Mouse (Mus musculus): ENCODE results near the gene Wdr1. TPM values are rescaled to one million over a fixed set of nuclear protein-coding genes. Genes with fewer than 3 reads are reported as not detected.
A peak's percentile ranks its signal among the peaks of the same experiment; 100 is the strongest.
"Not testable (repeated sequence)": the region's sequence is repeated elsewhere in the genome, so short reads cannot be mapped to it uniquely, and the experiment has no call there.

The Wdr1 gene
- 252 TPM in 2 replicates for polyA plus RNA-seq (2014; fragmentation: Nextera tagmentation; extraction: Ambion mirVana)

DNA sequence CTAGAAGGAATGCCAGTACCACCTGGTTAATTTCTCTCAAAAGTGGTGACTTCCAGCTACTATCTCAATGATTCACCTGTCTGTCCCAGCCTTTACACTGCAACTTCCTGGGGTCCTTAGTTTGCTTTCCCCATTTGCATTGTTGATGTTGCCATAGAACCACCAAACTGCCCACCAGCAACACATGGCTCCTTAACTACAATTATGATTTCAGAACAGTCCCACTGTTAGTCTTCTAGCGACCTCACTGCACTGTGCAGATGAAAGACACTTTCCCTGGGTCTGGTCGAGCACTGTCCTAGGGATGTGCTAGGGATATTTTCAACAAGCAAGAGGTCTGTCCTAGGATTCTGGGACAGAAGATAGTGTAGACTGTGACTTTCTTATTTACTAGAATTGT is at the start of gene Wdr1:
Gene Wdr1 (minus strand): TSS at position 101 of the 400 bp plus-strand sequence.
- WGBS, result 64% methylated on average over 2 of the region's 2 CpGs
- Histone ChIP-seq H3K27ac (replicated peaks in 1 of 2; ENCODE audit: control insufficient read depth in 1 of 2, insufficient read depth in 1 of 2, low read depth in 2 of 2, low read length in 2 of 2) (peak within 1 kb of the TSS; percentile 99), H3K9ac (ENCODE audit: low read length) (peak within 1 kb of the TSS; percentile 96), H3K4me3 (ENCODE audit: control insufficient read depth in 1 of 2, insufficient read depth in 1 of 2, low read depth in 1 of 2, low read length in 2 of 2) (peak within 1 kb of the TSS; percentile 88 to 98), H3K4me2 (ENCODE audit: low read length) (peak within 1 kb of the TSS; percentile 70), H3K36me3 (ENCODE audit: control insufficient read depth, insufficient read depth, low read length) (peaks cover 20% of the 10 kb centered on the region), H3K27me3 (ENCODE audit: control insufficient read depth, insufficient read depth, low read length) (no peaks in the 10 kb centered on the region), H3K4me1 (ENCODE audit: control insufficient read depth in 2 of 2, insufficient read depth in 2 of 2, low read length in 2 of 2) (peaks cover 19 to 31% of the 10 kb centered on the region in 2 experiments), H3K9me3 (ENCODE audit: control insufficient read depth, low read length) (no peaks in the 10 kb centered on the region)
- no peak for ATAC-seq (ENCODE audit: insufficient number of reproducible peaks, insufficient read depth, low FRiP score, low read depth)

DNA sequence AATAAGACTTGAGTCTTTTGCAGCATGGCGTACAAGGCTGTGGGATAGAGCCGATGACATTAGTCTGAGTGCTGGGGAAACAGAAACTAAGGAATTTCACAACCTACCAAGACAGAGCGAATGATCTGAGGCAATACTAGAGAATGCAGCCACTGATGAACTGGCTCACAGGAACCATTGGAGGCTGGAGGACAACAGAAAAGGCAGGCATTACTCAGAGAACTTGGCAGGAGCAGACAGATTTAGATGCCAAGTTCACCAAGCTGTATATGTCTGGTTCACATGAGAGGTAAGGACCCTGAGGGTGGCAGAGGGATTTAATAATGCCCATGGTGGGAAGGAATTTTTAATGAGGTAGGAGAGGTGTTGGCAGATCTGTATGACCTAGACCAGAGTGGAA is 48.1 kb upstream of the Wdr1 start:
- WGBS, result 82% methylated on average over 3 of the region's 3 CpGs
- no peaks in the 10 kb centered on the region for H3K36me3 ChIP-seq (ENCODE audit: control insufficient read depth, insufficient read depth, low read length)
- no peak overlapping the region for H3K9ac ChIP-seq (ENCODE audit: low read length)
- H3K4me2 ChIP-seq (ENCODE audit: low read length), result no peak overlapping the region
- H3K27ac ChIP-seq (replicated peaks in 1 of 2; ENCODE audit: control insufficient read depth in 1 of 2, insufficient read depth in 1 of 2, low read depth in 2 of 2, low read length in 2 of 2), result no peak overlapping the region
- H3K9me3 ChIP-seq (ENCODE audit: control insufficient read depth, low read length), result no peaks in the 10 kb centered on the region
- no peaks in the 10 kb centered on the region for H3K27me3 ChIP-seq (ENCODE audit: control insufficient read depth, insufficient read depth, low read length)
- no peak overlapping the region for H3K4me3 ChIP-seq (ENCODE audit: control insufficient read depth in 1 of 2, insufficient read depth in 1 of 2, low read depth in 1 of 2, low read length in 2 of 2)
- ATAC-seq (ENCODE audit: insufficient number of reproducible peaks, insufficient read depth, low FRiP score, low read depth), result no peak
- no peaks in the 10 kb centered on the region for H3K4me1 ChIP-seq (ENCODE audit: control insufficient read depth in 2 of 2, insufficient read depth in 2 of 2, low read length in 2 of 2)

DNA sequence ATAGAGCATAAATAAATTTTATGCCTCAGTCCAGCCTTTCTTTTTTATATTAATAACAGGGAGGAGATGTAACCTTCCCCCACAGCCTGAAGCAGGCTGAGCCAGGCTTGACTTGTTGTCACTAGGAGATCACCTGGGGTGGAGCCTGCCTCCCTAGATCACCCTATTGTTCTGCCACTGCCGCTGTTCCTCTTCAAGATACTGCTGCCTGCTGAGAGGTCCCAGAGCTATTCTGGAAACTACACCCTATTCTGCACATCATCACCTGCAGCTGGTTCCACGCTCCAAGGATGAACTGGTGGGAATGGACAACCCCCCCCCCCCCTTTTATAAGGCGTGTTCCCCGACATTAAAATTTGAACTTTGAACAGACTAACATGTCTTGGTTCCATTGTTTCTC is 45.2 kb upstream of the Wdr1 start:
- H3K27me3 ChIP-seq (ENCODE audit: control insufficient read depth, insufficient read depth, low read length); H3K9me3 ChIP-seq (ENCODE audit: control insufficient read depth, low read length); ATAC-seq (ENCODE audit: insufficient number of reproducible peaks, insufficient read depth, low FRiP score, low read depth); H3K4me2 ChIP-seq (ENCODE audit: low read length); H3K27ac ChIP-seq (replicated peaks in 1 of 2; ENCODE audit: control insufficient read depth in 1 of 2, insufficient read depth in 1 of 2, low read depth in 2 of 2, low read length in 2 of 2); H3K4me3 ChIP-seq (ENCODE audit: control insufficient read depth in 1 of 2, insufficient read depth in 1 of 2, low read depth in 1 of 2, low read length in 2 of 2); H3K4me1 ChIP-seq (ENCODE audit: control insufficient read depth in 2 of 2, insufficient read depth in 2 of 2, low read length in 2 of 2); H3K9ac ChIP-seq (ENCODE audit: low read length); H3K36me3 ChIP-seq (ENCODE audit: control insufficient read depth, insufficient read depth, low read length): not testable (repeated sequence)
- WGBS, result 74% methylated on average over 4 of the region's 4 CpGs

DNA sequence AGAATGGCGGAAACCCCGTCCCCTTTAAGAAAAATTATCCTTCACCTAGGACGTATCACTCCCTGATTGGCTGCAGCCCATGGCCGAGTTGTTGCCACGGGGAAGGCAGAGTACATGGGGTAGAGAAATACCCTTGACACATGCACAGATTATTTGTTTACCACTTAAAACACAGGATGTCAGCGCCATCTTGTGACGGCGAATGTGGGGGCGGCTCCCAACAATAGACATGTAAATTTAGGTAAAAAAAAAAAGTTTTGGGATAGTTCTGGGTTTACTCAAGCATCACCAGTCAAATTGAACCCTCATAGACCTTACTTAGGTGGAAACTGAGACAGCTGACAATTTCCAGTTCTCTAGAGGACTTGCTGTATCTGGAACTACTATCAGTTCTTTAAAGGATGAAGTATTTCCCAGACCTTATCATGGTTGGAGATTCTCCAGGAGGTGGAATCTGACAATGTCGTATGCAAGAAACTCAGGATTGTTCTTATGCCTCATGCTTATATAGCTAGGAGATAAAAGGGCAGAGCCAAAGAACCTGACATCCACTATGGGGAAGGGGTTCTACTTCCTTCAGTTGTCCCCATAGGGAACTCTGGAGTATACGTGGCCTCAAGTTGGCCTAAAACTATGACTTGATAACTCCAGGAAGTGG is 35.8 kb upstream of the Wdr1 start:
- H3K4me2 ChIP-seq (ENCODE audit: low read length), result peak overlapping the region; percentile 42; the same call in 1 of the 2 replicates
- no peaks in the 10 kb centered on the region for H3K9me3 ChIP-seq (ENCODE audit: control insufficient read depth, low read length)
- no peak overlapping the region for H3K27ac ChIP-seq (replicated peaks in 1 of 2; ENCODE audit: control insufficient read depth in 1 of 2, insufficient read depth in 1 of 2, low read depth in 2 of 2, low read length in 2 of 2)
- peak overlapping the region; percentile 18 to 30; a peak in 3 of 4 replicates for H3K4me3 ChIP-seq (ENCODE audit: control insufficient read depth in 1 of 2, insufficient read depth in 1 of 2, low read depth in 1 of 2, low read length in 2 of 2)
- WGBS, result 56% methylated on average over 11 of the region's 11 CpGs
- H3K36me3 ChIP-seq (ENCODE audit: control insufficient read depth, insufficient read depth, low read length), result no peaks in the 10 kb centered on the region
- no peaks in the 10 kb centered on the region for H3K27me3 ChIP-seq (ENCODE audit: control insufficient read depth, insufficient read depth, low read length)
- no peak for ATAC-seq (ENCODE audit: insufficient number of reproducible peaks, insufficient read depth, low FRiP score, low read depth)
- no peaks in the 10 kb centered on the region for H3K4me1 ChIP-seq (ENCODE audit: control insufficient read depth in 2 of 2, insufficient read depth in 2 of 2, low read length in 2 of 2)
- no peak overlapping the region for H3K9ac ChIP-seq (ENCODE audit: low read length)

DNA sequence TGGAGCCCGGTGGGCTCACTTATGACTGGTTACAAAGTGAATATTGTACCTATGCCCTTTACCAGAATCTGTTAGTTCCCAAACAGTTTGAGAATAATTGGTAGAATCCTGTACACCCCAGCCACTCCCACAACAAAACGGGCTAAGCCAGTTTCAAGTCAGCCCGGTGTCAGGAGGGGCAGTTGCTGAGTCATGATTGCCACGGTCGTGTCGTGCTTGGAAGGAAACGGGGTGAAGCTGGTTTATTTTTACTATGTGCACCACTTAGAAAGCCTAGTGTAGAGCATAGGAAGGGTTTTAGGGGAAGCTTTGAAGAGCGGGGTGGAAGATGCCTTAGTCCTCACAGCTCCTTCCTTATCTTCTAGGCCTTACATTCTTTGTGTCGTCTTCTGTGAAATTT is 25.9 kb upstream of the Wdr1 start:
- Histone ChIP-seq H3K9me3 (ENCODE audit: control insufficient read depth, low read length) (no peaks in the 10 kb centered on the region), H3K27ac (replicated peaks in 1 of 2; ENCODE audit: control insufficient read depth in 1 of 2, insufficient read depth in 1 of 2, low read depth in 2 of 2, low read length in 2 of 2) (no peak overlapping the region), H3K4me3 (ENCODE audit: control insufficient read depth in 1 of 2, insufficient read depth in 1 of 2, low read depth in 1 of 2, low read length in 2 of 2) (no peak overlapping the region), H3K36me3 (ENCODE audit: control insufficient read depth, insufficient read depth, low read length) (no peaks in the 10 kb centered on the region), H3K4me1 (ENCODE audit: control insufficient read depth in 2 of 2, insufficient read depth in 2 of 2, low read length in 2 of 2) (no peaks in the 10 kb centered on the region), H3K27me3 (ENCODE audit: control insufficient read depth, insufficient read depth, low read length) (no peaks in the 10 kb centered on the region), H3K9ac (ENCODE audit: low read length) (no peak overlapping the region), H3K4me2 (ENCODE audit: low read length) (no peak overlapping the region)
- WGBS, result 33% methylated on average over 9 of the region's 9 CpGs
- no peak for ATAC-seq (ENCODE audit: insufficient number of reproducible peaks, insufficient read depth, low FRiP score, low read depth)

DNA sequence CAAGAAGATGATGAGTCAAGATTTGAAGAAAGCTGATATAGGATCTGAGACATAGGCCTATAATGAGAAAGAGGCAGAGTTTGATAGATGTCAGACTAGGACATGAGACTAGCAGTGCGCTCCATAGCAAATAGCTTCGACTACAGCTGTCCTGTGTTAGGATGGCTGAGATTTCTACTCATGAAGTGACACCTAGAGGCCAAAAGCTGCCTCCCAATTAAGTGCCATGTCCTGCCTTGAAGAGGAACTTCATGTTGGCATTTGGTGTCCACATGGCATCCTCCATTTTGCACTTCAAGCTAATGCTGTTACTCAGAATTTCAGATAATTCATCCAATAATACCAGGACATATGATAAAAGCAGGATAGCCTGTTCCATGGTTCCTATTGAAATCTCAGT is 22.4 kb upstream of the Wdr1 start:
- Histone ChIP-seq H3K4me3 (ENCODE audit: control insufficient read depth in 1 of 2, insufficient read depth in 1 of 2, low read depth in 1 of 2, low read length in 2 of 2) (no peak overlapping the region), H3K9ac (ENCODE audit: low read length) (no peak overlapping the region), H3K27me3 (ENCODE audit: control insufficient read depth, insufficient read depth, low read length) (no peaks in the 10 kb centered on the region), H3K4me1 (ENCODE audit: control insufficient read depth in 2 of 2, insufficient read depth in 2 of 2, low read length in 2 of 2) (no peaks in the 10 kb centered on the region), H3K36me3 (ENCODE audit: control insufficient read depth, insufficient read depth, low read length) (no peaks in the 10 kb centered on the region), H3K4me2 (ENCODE audit: low read length) (no peak overlapping the region), H3K27ac (replicated peaks in 1 of 2; ENCODE audit: control insufficient read depth in 1 of 2, insufficient read depth in 1 of 2, low read depth in 2 of 2, low read length in 2 of 2) (no peak overlapping the region), H3K9me3 (ENCODE audit: control insufficient read depth, low read length) (no peaks in the 10 kb centered on the region)
- no peak for ATAC-seq (ENCODE audit: insufficient number of reproducible peaks, insufficient read depth, low FRiP score, low read depth)
- WGBS, result 72% methylated on average over 2 of the region's 2 CpGs

DNA sequence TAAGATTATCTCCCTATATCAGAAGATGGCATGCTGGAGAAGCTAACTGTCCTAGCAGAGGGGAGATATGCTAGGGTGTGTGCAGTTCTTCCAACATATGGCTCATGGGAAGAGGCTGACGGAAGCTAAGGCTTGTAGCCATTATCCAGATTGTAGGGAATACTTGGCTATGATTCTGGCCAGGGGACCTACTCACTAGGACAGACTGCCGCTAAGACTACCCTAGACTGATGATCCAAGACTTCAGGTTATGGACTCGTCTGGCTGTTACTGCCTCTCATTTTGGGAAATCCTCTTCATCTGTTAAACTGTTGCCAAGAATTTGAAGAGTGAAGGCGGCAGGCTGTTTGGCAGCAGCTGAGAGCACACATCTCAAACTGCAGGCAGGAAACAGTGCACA is 20.0 kb upstream of the Wdr1 start:
- H3K4me3 ChIP-seq (ENCODE audit: control insufficient read depth in 1 of 2, insufficient read depth in 1 of 2, low read depth in 1 of 2, low read length in 2 of 2), result no peak overlapping the region
- no peaks in the 10 kb centered on the region for H3K36me3 ChIP-seq (ENCODE audit: control insufficient read depth, insufficient read depth, low read length)
- H3K9me3 ChIP-seq (ENCODE audit: control insufficient read depth, low read length), result no peaks in the 10 kb centered on the region
- H3K9ac ChIP-seq (ENCODE audit: low read length), result no peak overlapping the region
- H3K27me3 ChIP-seq (ENCODE audit: control insufficient read depth, insufficient read depth, low read length), result no peaks in the 10 kb centered on the region
- no peaks in the 10 kb centered on the region for H3K4me1 ChIP-seq (ENCODE audit: control insufficient read depth in 2 of 2, insufficient read depth in 2 of 2, low read length in 2 of 2)
- WGBS, result 60% methylated on average over 4 of the region's 4 CpGs
- H3K27ac ChIP-seq (replicated peaks in 1 of 2; ENCODE audit: control insufficient read depth in 1 of 2, insufficient read depth in 1 of 2, low read depth in 2 of 2, low read length in 2 of 2), result no peak overlapping the region
- ATAC-seq (ENCODE audit: insufficient number of reproducible peaks, insufficient read depth, low FRiP score, low read depth), result no peak
- H3K4me2 ChIP-seq (ENCODE audit: low read length), result no peak overlapping the region

DNA sequence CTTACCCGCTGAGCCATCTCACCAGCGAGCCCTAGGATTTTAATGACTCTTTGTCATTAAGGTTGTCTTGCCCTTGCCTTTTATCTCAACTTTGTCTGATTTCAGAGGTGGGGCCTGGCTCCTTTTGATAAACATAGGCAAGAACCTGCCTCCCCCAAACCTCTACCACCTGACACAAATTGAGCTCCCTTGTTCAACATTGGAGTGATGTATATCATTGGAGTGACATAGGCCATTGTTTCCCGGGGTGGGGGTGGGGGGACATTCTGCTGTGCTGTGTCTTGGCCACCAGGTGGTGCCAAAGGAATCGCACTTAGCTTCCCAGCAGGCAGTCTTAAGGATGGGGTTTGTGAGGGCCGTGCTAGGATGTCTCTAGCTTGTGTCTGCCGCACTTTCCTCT is 17.7 kb upstream of the Wdr1 start:
- WGBS, result 24% methylated on average over 6 of the region's 6 CpGs
- H3K4me1 ChIP-seq (ENCODE audit: control insufficient read depth in 2 of 2, insufficient read depth in 2 of 2, low read length in 2 of 2), result no peaks in the 10 kb centered on the region
- no peak overlapping the region for H3K27ac ChIP-seq (replicated peaks in 1 of 2; ENCODE audit: control insufficient read depth in 1 of 2, insufficient read depth in 1 of 2, low read depth in 2 of 2, low read length in 2 of 2)
- H3K4me2 ChIP-seq (ENCODE audit: low read length), result no peak overlapping the region
- no peaks in the 10 kb centered on the region for H3K27me3 ChIP-seq (ENCODE audit: control insufficient read depth, insufficient read depth, low read length)
- no peaks in the 10 kb centered on the region for H3K9me3 ChIP-seq (ENCODE audit: control insufficient read depth, low read length)
- H3K4me3 ChIP-seq (ENCODE audit: control insufficient read depth in 1 of 2, insufficient read depth in 1 of 2, low read depth in 1 of 2, low read length in 2 of 2), result no peak overlapping the region
- no peak for ATAC-seq (ENCODE audit: insufficient number of reproducible peaks, insufficient read depth, low FRiP score, low read depth)
- no peaks in the 10 kb centered on the region for H3K36me3 ChIP-seq (ENCODE audit: control insufficient read depth, insufficient read depth, low read length)
- H3K9ac ChIP-seq (ENCODE audit: low read length), result no peak overlapping the region

Data from heart, embryonic 14.5 days (tissue).